Mouse (Mus musculus) hindbrain, embryonic 15.5 days (tissue): ENCODE measurements around the gene Cysrt1. TPM values are rescaled to one million over a fixed set of nuclear protein-coding genes. Genes with fewer than 3 reads are reported as not detected.

Experiments
- ATAC-seq: fragments of 200-750 bp; cut with Nextera tagmentation; 2 replicates; pipeline ENCODE4 v1.8.0; 2017; ENCODE audit warnings: low read depth, moderate number of reproducible peaks, moderate TSS enrichment; ENCODE audit not compliant: low FRiP score
- H3K27ac ChIP-seq: fragments of 300-500 bp; sonication (generic); replicated peaks from 2 replicates; pipeline ENCODE4 v1.5.1; 2015; ENCODE audit warnings: mild to moderate bottlenecking, inconsistent platforms
- H3K27me3 ChIP-seq: fragments of 300-500 bp; sonication (generic); 2 replicates; pipeline ENCODE4 v1.6.1; 2015; ENCODE audit warnings: control low read depth, inconsistent platforms
- H3K36me3 ChIP-seq: fragments of 300-500 bp; sonication (generic); 2 replicates; pipeline ENCODE4 v1.6.1; 2015; ENCODE audit warnings: control low read depth, inconsistent platforms
- H3K4me1 ChIP-seq: fragments of 300-500 bp; sonication (generic); replicated peaks from 2 replicates; pipeline ENCODE4 v1.6.1; 2015; ENCODE audit warnings: control low read depth, inconsistent platforms
- H3K4me2 ChIP-seq: fragments of 300-500 bp; sonication (generic); 2 replicates; pipeline ENCODE4 v1.6.1; 2015; ENCODE audit warnings: moderate library complexity, mild to moderate bottlenecking, inconsistent platforms
- H3K4me3 ChIP-seq: fragments of 300-500 bp; sonication (generic); 2 replicates; pipeline ENCODE4 v1.5.1; 2015; ENCODE audit warnings: mild to moderate bottlenecking, inconsistent platforms
- H3K9ac ChIP-seq: fragments of 300-500 bp; sonication (generic); 2 replicates; pipeline ENCODE4 v1.6.1; 2015; ENCODE audit warnings: inconsistent platforms
- H3K9me3 ChIP-seq: fragments of 300-500 bp; sonication (generic); 2 replicates; pipeline ENCODE4 v1.6.1; 2016; ENCODE audit warnings: control low read depth, inconsistent platforms
- WGBS: fragments of 180-500 bp; shearing (Covaris S2); methylation state at CpG from one replicate; pipeline ENCODE4 v1.1.7; 2015; 5-methylcytosine and 5-hydroxymethylcytosine counted together
- polyA plus RNA-seq: library from polyadenylated mRNA; unstranded; fragments of >200 nt; fragmentation: Nextera tagmentation; extraction: Ambion mirVana; gene quantifications from 2 replicates; pipeline ENCODE4 v1.2.1, GENCODE M21; 2015

The Cysrt1 gene
- polyA plus RNA-seq, 1 experiment from 2014 or later = 0.23 TPM

DNA sequence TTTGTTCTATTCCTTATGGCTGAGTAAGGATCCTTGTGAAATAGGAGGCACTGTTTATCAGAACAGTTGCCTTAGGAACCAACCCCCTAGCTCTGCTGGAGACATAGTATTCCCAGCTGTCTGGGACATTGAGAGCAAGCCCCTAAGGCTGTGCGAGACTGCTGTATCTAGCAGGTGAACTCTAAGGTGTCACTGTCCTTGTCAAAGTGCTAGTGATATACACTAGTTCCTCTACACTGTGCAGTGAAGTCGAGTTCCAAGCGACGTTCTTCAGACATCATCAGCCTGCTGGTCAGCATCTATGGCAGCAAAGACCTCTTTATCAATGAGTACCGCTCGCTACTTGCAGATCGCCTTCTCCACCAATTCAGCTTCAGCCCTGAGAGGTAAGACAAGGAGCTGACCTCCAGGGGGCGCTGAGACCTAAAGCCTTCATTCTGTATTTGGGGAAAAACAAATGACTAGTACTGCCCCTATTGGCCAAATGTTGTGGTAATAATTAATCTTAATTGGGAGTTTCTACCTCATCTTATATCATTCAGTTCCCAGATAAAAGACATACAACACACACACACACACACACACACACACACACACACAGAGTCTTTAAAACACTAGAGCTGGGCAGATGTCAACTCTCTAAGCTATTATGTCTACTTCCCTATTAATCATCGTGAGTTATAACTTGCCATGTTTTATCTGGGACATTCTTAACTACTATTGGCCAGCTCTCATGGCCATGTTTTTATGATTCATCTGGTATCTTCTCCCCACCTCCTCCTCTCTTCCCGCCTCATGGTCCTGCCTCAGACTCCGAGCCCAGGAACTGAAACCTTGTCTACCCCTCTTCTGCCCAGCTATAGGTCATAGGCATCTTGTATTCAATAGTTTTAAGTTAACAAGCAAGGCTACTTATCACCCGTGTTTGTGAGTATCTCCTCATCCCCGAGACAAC is 37.0 kb upstream of the Cysrt1 start:
- no peak; the same call in 1 of the 2 replicates for ATAC-seq
- Histone ChIP-seq H3K4me2 (no peak overlapping the region), H3K9ac (no peak overlapping the region), H3K9me3 (no peaks in the 10 kb centered on the region), H3K27ac (no peak overlapping the region), H3K4me1 (peaks cover 8% of the 10 kb centered on the region), H3K27me3 (no peaks in the 10 kb centered on the region), H3K36me3 (peaks cover 94% of the 10 kb centered on the region), H3K4me3 (no peak overlapping the region)
- WGBS = 64% methylated on average over 13 of the region's 13 CpGs

DNA sequence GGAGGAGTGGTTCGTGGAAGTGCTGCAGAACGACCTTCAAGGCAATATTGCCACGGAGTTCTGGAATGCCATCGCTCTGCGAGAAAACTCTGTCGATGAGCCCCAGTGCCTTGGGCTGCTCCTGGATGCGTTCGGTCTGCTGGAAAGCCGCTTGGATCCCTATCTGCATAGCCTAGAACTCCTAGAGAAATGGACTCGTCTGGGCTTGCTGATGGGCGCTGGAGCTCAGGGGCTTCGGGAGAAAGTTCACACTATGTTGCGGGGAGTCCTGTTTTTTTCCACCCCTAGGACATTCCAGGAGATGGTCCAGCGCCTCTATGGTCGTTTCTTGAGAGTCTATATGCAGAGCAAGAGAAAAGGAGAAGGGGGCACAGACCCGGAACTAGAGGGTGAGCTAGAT is 30.8 kb upstream of the Cysrt1 start:
- ATAC-seq = no peak
- Histone ChIP-seq H3K9me3 (no peaks in the 10 kb centered on the region), H3K27ac (peak overlapping the region; percentile 79), H3K4me2 (peak overlapping the region; percentile 97), H3K4me1 (peaks cover 46% of the 10 kb centered on the region), H3K27me3 (no peaks in the 10 kb centered on the region), H3K36me3 (peaks cover 61% of the 10 kb centered on the region), H3K4me3 (peak overlapping the region; percentile 87), H3K9ac (peak overlapping the region; percentile 91)
- 42% methylated on average over 16 of the region's 16 CpGs for WGBS

- peaks cover 51% of the 10 kb centered on the region for H3K4me1 ChIP-seq
- H3K36me3 ChIP-seq = peaks cover 56% of the 10 kb centered on the region
Observed at GRCm38 (mm10) chr2:25272515-25272914, 30.3 kb upstream of the Cysrt1 start.

GRCm38 (mm10) chr2:25271827-25272511 is 29.7 kb upstream of the Cysrt1 start, which contains the start of the genes Ssna1 and Anapc2:
Gene Ssna1 (minus strand): TSS chr2:25272438.
Gene Anapc2 (plus strand): TSS chr2:25272478.
- peak within 1 kb of the TSS; percentile 87 for H3K4me3 ChIP-seq
- under 1% methylated on average over 55 of the region's 55 CpGs for WGBS
- peak within 1 kb of the TSS; percentile 91 for H3K9ac ChIP-seq
- H3K9me3 ChIP-seq = no peaks in the 10 kb centered on the region
- peak within 1 kb of the TSS; percentile 97 for H3K4me2 ChIP-seq
- H3K36me3 ChIP-seq = peaks cover 52% of the 10 kb centered on the region
- peaks cover 56% of the 10 kb centered on the region for H3K4me1 ChIP-seq
- peak within 1 kb of the TSS; percentile 79 for H3K27ac ChIP-seq
- H3K27me3 ChIP-seq = no peaks in the 10 kb centered on the region
- ATAC-seq = peak; percentile 96

More at GRCm38 (mm10) chr2:25272515-25272914, 30.3 kb upstream of the Cysrt1 start:
- Histone ChIP-seq H3K27ac (peak overlapping the region; percentile 79), H3K4me2 (peak overlapping the region; percentile 97), H3K4me3 (peak overlapping the region; percentile 87), H3K27me3 (no peaks in the 10 kb centered on the region), H3K9ac (peak overlapping the region; percentile 91), H3K9me3 (no peaks in the 10 kb centered on the region)
- peak; percentile 71 for ATAC-seq
- 1% methylated on average over 16 of the region's 29 CpGs for WGBS

GRCm38 (mm10) chr2:25267746-25268309 is 25.6 kb upstream of the Cysrt1 start:
- H3K27me3 ChIP-seq = no peaks in the 10 kb centered on the region
- H3K27ac ChIP-seq = no peak overlapping the region
- H3K4me3 ChIP-seq = no peak overlapping the region
- H3K9ac ChIP-seq = no peak overlapping the region
- no peaks in the 10 kb centered on the region for H3K9me3 ChIP-seq
- 71% methylated on average over 4 of the region's 4 CpGs for WGBS
- peaks cover 74% of the 10 kb centered on the region for H3K4me1 ChIP-seq
- no peak for ATAC-seq
- H3K4me2 ChIP-seq = no peak overlapping the region; the same call in 1 of the 2 replicates
- peaks cover 17% of the 10 kb centered on the region; the same call in 1 of the 2 replicates for H3K36me3 ChIP-seq

DNA sequence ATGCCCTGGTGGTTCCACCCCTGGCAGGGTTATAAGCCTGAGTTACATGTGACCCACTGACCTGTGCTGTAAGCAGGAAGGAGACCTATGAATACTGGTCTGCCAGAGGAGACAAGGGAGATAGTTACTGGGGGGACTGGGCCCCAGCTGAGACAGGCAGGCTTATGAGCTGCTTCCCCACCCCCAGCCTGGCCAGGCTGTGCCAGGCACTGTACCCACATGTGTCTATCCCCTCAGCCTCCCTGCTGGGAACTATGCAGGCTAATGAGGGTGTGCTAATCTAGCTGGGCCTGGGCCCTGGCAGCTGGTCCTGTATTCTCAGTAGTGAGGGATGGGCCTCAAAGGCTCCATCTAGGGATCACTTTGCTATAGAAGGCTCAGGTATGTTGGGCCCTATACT is 25.0 kb upstream of the Cysrt1 start:
- H3K27me3 ChIP-seq = no peaks in the 10 kb centered on the region
- H3K9me3 ChIP-seq = no peaks in the 10 kb centered on the region
- H3K36me3 ChIP-seq = peaks cover 17% of the 10 kb centered on the region; the same call in 1 of the 2 replicates
- H3K9ac ChIP-seq = no peak overlapping the region
- no peak for ATAC-seq
- H3K4me3 ChIP-seq = peak overlapping the region; percentile 10; the same call in 1 of the 2 replicates
- peaks cover 72% of the 10 kb centered on the region for H3K4me1 ChIP-seq
- H3K27ac ChIP-seq = peak overlapping the region; percentile 73
- peak overlapping the region; percentile 94 for H3K4me2 ChIP-seq

- Histone ChIP-seq H3K4me2 (peak overlapping the region; percentile 94), H3K27ac (peak overlapping the region; percentile 73), H3K9ac (0 out of 2 replicates have a peak overlapping the region, but pooled peaks have one; percentile 13), H3K27me3 (no peaks in the 10 kb centered on the region), H3K9me3 (no peaks in the 10 kb centered on the region), H3K4me3 (peak overlapping the region; percentile 10; the same call in 1 of the 2 replicates), H3K4me1 (peaks cover 72% of the 10 kb centered on the region), H3K36me3 (peaks cover 17% of the 10 kb centered on the region; the same call in 1 of the 2 replicates)
- 27% methylated on average over 2 of the region's 2 CpGs for WGBS
- no peak for ATAC-seq
Observed at GRCm38 (mm10) chr2:25266720-25267119, 24.5 kb upstream of the Cysrt1 start.

DNA sequence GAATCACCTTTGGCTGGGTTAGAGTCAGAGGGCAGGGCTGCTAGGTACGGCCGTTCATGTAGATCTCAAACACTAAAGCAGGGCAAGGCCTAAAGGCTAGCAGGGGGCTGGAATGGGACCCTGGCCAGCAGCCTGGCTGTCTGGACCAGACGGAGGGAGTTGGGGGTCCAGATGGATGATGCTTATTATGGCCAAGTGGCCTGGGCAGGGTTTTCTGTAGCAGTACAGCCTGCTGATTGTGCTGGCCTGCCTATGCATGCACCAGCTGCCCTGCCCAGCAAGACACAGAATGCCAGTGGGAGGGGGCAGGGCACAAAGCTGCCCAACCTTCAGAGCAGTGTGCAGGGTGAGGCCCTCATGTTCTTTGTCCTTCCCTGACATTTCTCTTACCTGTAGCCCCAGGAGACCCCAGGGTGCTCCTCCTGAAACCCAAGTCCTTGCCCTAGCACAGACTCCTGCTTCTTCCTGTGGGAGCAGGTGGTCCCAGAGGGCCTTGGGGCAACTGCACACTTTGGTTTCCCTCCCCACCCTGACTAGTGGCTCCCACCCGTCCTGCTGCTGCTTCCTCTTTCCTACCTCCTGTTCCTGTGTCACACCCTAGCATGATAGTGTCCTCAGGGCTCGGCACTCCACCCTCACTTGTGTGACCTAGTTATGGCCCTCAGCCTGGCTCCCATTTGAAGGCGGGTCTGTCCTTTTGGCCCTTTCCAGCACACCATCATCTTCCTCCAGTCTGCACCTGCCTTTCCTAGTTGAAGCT is 23.8 kb upstream of the Cysrt1 start:
- Histone ChIP-seq H3K36me3 (peaks cover 17% of the 10 kb centered on the region; the same call in 1 of the 2 replicates), H3K4me3 (peak overlapping the region; percentile 10), H3K27me3 (no peaks in the 10 kb centered on the region), H3K4me2 (peak overlapping the region; percentile 94), H3K9ac (peak overlapping the region; percentile 13; the same call in 1 of the 2 replicates), H3K9me3 (no peaks in the 10 kb centered on the region), H3K27ac (peak overlapping the region; percentile 73), H3K4me1 (peaks cover 65% of the 10 kb centered on the region)
- no peak for ATAC-seq
- 49% methylated on average over 6 of the region's 6 CpGs for WGBS

DNA sequence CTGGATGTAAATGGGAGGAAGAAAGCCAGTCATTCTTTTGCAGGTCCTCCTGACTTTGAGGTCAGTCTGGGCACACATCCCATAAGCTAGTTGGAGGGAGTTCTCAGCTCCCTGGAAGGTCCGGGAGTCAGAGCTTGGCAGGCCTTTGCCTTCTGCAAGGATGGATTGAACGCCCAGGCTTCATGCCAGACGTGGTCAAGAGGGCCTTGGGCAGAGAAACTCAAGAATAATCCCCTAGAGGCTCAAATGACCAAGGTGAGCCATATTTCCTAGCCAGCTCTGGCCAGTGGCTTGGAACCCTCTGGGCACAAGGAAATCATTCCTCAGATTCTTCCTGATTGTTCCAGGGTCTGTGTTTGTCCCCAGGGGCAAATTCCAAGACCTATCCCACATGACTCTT is 22.6 kb upstream of the Cysrt1 start:
- WGBS = 59% methylated on average over 3 of the region's 3 CpGs
- H3K9ac ChIP-seq = no peak overlapping the region; the same call in 1 of the 2 replicates
- peak overlapping the region; percentile 74 for H3K4me3 ChIP-seq
- peak overlapping the region; percentile 94 for H3K4me2 ChIP-seq
- H3K9me3 ChIP-seq = no peaks in the 10 kb centered on the region
- H3K36me3 ChIP-seq = peaks cover 6% of the 10 kb centered on the region; the same call in 1 of the 2 replicates
- ATAC-seq = no peak
- no peaks in the 10 kb centered on the region for H3K27me3 ChIP-seq
- no peak overlapping the region for H3K27ac ChIP-seq
- peaks cover 53% of the 10 kb centered on the region for H3K4me1 ChIP-seq

DNA sequence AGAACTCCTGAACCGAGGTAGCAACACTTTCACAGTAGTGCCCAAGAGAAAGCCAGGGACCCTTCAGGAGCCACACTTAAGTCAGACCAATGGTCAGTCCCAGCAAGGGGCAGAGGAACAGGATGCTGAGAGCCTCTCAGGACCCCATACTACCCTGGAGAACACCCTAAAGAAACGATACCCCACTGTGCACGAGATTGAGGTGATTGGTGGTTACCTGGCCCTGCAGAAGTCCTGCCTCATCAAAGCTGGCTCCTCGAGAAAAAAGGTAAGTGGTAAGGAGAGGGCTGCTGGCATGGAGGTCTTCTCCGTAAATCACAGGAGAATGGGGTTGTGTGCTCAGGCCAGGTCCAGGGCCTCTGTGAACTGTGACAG is 22.0 kb upstream of the Cysrt1 start:
- peak overlapping the region; percentile 94 for H3K4me2 ChIP-seq
- ATAC-seq = no peak
- no peaks in the 10 kb centered on the region for H3K9me3 ChIP-seq
- peak overlapping the region; percentile 64 for H3K9ac ChIP-seq
- WGBS = 77% methylated on average over 5 of the region's 5 CpGs
- H3K4me3 ChIP-seq = peak overlapping the region; percentile 74
- H3K27me3 ChIP-seq = no peaks in the 10 kb centered on the region
- peaks cover 53% of the 10 kb centered on the region for H3K4me1 ChIP-seq
- H3K36me3 ChIP-seq = peaks cover under 1% of the 10 kb centered on the region; the same call in 1 of the 2 replicates
- H3K27ac ChIP-seq = no peak overlapping the region
